Mouse (Mus musculus) lung, postnatal 0 days (tissue): Measurements from ENCODE around the gene Ext2.

ENCODE experiments used
- CTCF ChIP-seq: IDR thresholded peaks from 2 replicates; pipeline ENCODE4 v1.5.1; 2016; ENCODE audit warnings: antibody characterized with exemption, mild to moderate bottlenecking
- EP300 ChIP-seq: IDR thresholded peaks from 2 replicates; pipeline ENCODE4 v1.6.1; 2016; ENCODE audit warnings: antibody characterized with exemption, mild to moderate bottlenecking, control low read depth

GRCm38 (mm10) chr2:93666146-93666858 lies 156.1 kb downstream of the Ext2 start:
- TF ChIP-seq CTCF (no peak), EP300 (peak; percentile 9; the same call in 1 of the 2 replicates)
